Mouse (Mus musculus): ENCODE results near the gene Tas2r118. TPM values are rescaled to one million over a fixed set of nuclear protein-coding genes. Genes with fewer than 3 reads are reported as not detected.

Gene Tas2r118
- polyA plus RNA-seq, 1 experiment from 2014 or later, result not detected

GRCm38 (mm10) chr6:23938575-23939488 lies 31.0 kb downstream of the Tas2r118 start:
- Histone ChIP-seq H3K27ac (ENCODE audit: low read depth, low read length) (no peak overlapping the region), H3K4me3 (ENCODE audit: low read depth, low read length) (no peak overlapping the region), H3K27me3 (ENCODE audit: control insufficient read depth, insufficient read depth, low read length) (no peaks in the 10 kb centered on the region), H3K9ac (replicated peaks; ENCODE audit: low read depth, low read length) (no peak overlapping the region), H3K9me3 (ENCODE audit: control insufficient read depth, low read length) (no peaks in the 10 kb centered on the region), H3K4me1 (ENCODE audit: control insufficient read depth, insufficient read depth, low read length) (no peaks in the 10 kb centered on the region), H3K4me2 (ENCODE audit: low read depth, low read length) (no peak overlapping the region), H3K36me3 (ENCODE audit: control insufficient read depth, insufficient read depth, low read length) (no peaks in the 10 kb centered on the region)
- ATAC-seq (ENCODE audit: low read depth), result no peak
- WGBS, result 60% methylated on average over 2 of the region's 2 CpGs

GRCm38 (mm10) chr6:23936414-23936813 lies 33.4 kb downstream of the Tas2r118 start:
- Histone ChIP-seq H3K9ac (replicated peaks; ENCODE audit: low read depth, low read length) (no peak overlapping the region), H3K27ac (ENCODE audit: low read depth, low read length) (no peak overlapping the region), H3K9me3 (ENCODE audit: control insufficient read depth, low read length) (no peaks in the 10 kb centered on the region), H3K36me3 (ENCODE audit: control insufficient read depth, insufficient read depth, low read length) (no peaks in the 10 kb centered on the region), H3K4me2 (ENCODE audit: low read depth, low read length) (no peak overlapping the region), H3K4me1 (ENCODE audit: control insufficient read depth, insufficient read depth, low read length) (no peaks in the 10 kb centered on the region), H3K4me3 (ENCODE audit: low read depth, low read length) (no peak overlapping the region), H3K27me3 (ENCODE audit: control insufficient read depth, insufficient read depth, low read length) (no peaks in the 10 kb centered on the region)
- no peak for ATAC-seq (ENCODE audit: low read depth)
- 57% methylated on average over 4 of the region's 4 CpGs for WGBS

GRCm38 (mm10) chr6:23923806-23924205 lies 46.1 kb downstream of the Tas2r118 start:
- Histone ChIP-seq H3K4me3 (ENCODE audit: low read depth, low read length) (no peak overlapping the region), H3K9me3 (ENCODE audit: control insufficient read depth, low read length) (no peaks in the 10 kb centered on the region), H3K36me3 (ENCODE audit: control insufficient read depth, insufficient read depth, low read length) (no peaks in the 10 kb centered on the region), H3K27me3 (ENCODE audit: control insufficient read depth, insufficient read depth, low read length) (no peaks in the 10 kb centered on the region), H3K4me2 (ENCODE audit: low read depth, low read length) (no peak overlapping the region), H3K27ac (ENCODE audit: low read depth, low read length) (no peak overlapping the region), H3K4me1 (ENCODE audit: control insufficient read depth, insufficient read depth, low read length) (no peaks in the 10 kb centered on the region), H3K9ac (replicated peaks; ENCODE audit: low read depth, low read length) (no peak overlapping the region)
- 55% methylated on average over 2 of the region's 2 CpGs for WGBS
- no peak for ATAC-seq (ENCODE audit: low read depth)

Other genes with a start within 250 kb of the Tas2r118 start
- 11.8 and 14.2 TPM in 2 replicates for gene Cadps2, start 130.6 kb downstream of the Tas2r118 start, polyA plus RNA-seq (2014; fragmentation: Nextera tagmentation; extraction: Ambion mirVana)
- gene Slc13a1, start 198.0 kb upstream of the Tas2r118 start, polyA plus RNA-seq (2014; fragmentation: Nextera tagmentation; extraction: Ambion mirVana), result 0.12 and 0.28 TPM in 2 replicates